Mouse (Mus musculus) myocyte (in vitro differentiated cells): ENCODE data around the gene Dctn1. TPM values are rescaled to one million over a fixed set of nuclear protein-coding genes. Genes with fewer than 3 reads are reported as not detected.

Experiments
- H3K27me3 ChIP-seq: one replicate; pipeline ENCODE4 v1.6.1; 2011; ENCODE audit not compliant: control insufficient read depth, insufficient read depth, insufficient read length
- H3K36me3 ChIP-seq: one replicate; pipeline ENCODE4 v1.6.1; 2011; ENCODE audit not compliant: control insufficient read depth, insufficient read depth
- H3K4me2 ChIP-seq: one replicate; pipeline ENCODE4 v1.6.1; 2011; ENCODE audit warnings: low read depth, control low read depth
- H3K4me3 ChIP-seq: one replicate; pipeline ENCODE4 v1.5.1; 2011; ENCODE audit warnings: mild to moderate bottlenecking, control low read depth, moderate library complexity
- H3K79me2 ChIP-seq: one replicate; pipeline ENCODE4 v1.6.1; 2011; ENCODE audit not compliant: control insufficient read depth, insufficient read depth
- H3ac ChIP-seq: one replicate; pipeline ENCODE4 v1.6.1; 2011; ENCODE audit not compliant: control insufficient read depth, insufficient read length
- CEBPB ChIP-seq: IDR thresholded peaks from 2 replicates; pipeline ENCODE4 v1.6.1; 2011; ENCODE audit warnings: mild to moderate bottlenecking, moderate library complexity; ENCODE audit not compliant: poor library complexity, insufficient read depth, severe bottlenecking
- E2F4 ChIP-seq: IDR thresholded peaks from one replicate; pipeline ENCODE4 v1.6.1; 2011; ENCODE audit warnings: mild to moderate bottlenecking, control low read depth, moderate library complexity; ENCODE audit not compliant: insufficient read depth
- MAX ChIP-seq: IDR thresholded peaks from one replicate; pipeline ENCODE4 v1.6.1; 2011; ENCODE audit warnings: low read depth, mild to moderate bottlenecking, control low read depth
- MYOD1 ChIP-seq, 3 experiments: IDR thresholded peaks; one replicate each; pipeline ENCODE4 v1.6.1; 2011; ENCODE audit warnings: control low read depth in 2 of 3, low read depth in 2 of 3, mild to moderate bottlenecking in 2 of 3, moderate library complexity in 1 of 3; ENCODE audit not compliant: insufficient read length in 2 of 3, control insufficient read depth in 1 of 3
- MYOG ChIP-seq, 3 experiments: IDR thresholded peaks; one replicate each; pipeline ENCODE4 v1.6.1; 2011; ENCODE audit warnings: control low read depth in 2 of 3, low read depth in 2 of 3, mild to moderate bottlenecking in 2 of 3; ENCODE audit not compliant: insufficient read length in 2 of 3, control insufficient read depth in 1 of 3, insufficient read depth in 1 of 3
- POLR2A ChIP-seq: IDR thresholded peaks from one replicate; pipeline ENCODE4 v1.6.1; 2011; ENCODE audit warnings: low read depth, mild to moderate bottlenecking, control low read depth, moderate library complexity; ENCODE audit not compliant: insufficient read length
- POLR2AphosphoS2 ChIP-seq: IDR thresholded peaks from one replicate; pipeline ENCODE4 v1.6.1; 2011; ENCODE audit warnings: low read depth, control low read depth; ENCODE audit not compliant: insufficient read length
- REST ChIP-seq: IDR thresholded peaks from one replicate; pipeline ENCODE4 v1.6.1; 2011; ENCODE audit warnings: mild to moderate bottlenecking, control low read depth, moderate library complexity; ENCODE audit not compliant: insufficient read depth, insufficient read length
- SRF ChIP-seq: IDR thresholded peaks from one replicate; pipeline ENCODE4 v1.6.1; 2011; ENCODE audit warnings: low read depth; ENCODE audit not compliant: control insufficient read depth, insufficient read length
- TCF12 ChIP-seq: IDR thresholded peaks from one replicate; pipeline ENCODE4 v1.6.1; 2011; ENCODE audit warnings: mild to moderate bottlenecking, control low read depth; ENCODE audit not compliant: poor library complexity, insufficient read depth, severe bottlenecking
- TCF3 ChIP-seq: IDR thresholded peaks from one replicate; pipeline ENCODE4 v1.6.1; 2011; ENCODE audit warnings: low read depth, control low read depth; ENCODE audit not compliant: insufficient read length
- USF1 ChIP-seq: IDR thresholded peaks from one replicate; pipeline ENCODE4 v1.6.1; 2011; ENCODE audit warnings: low read depth, mild to moderate bottlenecking, control low read depth, moderate library complexity
- polyA plus RNA-seq: library from polyadenylated mRNA; unstranded; fragments of >200 nt; fragmentation: generic; extraction: Trizol; gene quantifications from one replicate; pipeline ENCODE4 v1.2.1, GENCODE M21; 2012; ENCODE audit warnings: missing spikeins

Gene Dctn1
- polyA plus RNA-seq, 1 experiment, result 106 TPM

DNA sequence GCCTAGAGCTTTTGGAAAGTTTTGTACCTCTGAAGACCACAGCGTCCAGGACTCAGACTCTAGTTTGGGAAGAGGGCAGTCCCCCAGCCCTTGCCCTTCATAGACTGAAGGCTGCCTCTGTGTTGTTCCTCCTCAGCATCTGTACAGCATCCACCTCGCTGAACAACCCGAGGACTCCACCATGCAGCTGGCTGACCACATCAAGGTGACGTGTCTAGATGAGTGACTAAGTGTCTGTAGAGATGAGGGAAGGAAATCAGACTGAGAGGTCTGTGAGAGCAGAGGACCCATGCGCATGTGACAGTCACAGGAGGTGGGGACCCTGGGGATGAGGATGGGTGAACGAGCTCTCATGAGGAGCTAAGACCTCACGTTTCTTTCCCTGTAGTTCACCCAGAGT lies 27.9 kb downstream of the Dctn1 start:
- no peak for TF ChIP-seq SRF

DNA sequence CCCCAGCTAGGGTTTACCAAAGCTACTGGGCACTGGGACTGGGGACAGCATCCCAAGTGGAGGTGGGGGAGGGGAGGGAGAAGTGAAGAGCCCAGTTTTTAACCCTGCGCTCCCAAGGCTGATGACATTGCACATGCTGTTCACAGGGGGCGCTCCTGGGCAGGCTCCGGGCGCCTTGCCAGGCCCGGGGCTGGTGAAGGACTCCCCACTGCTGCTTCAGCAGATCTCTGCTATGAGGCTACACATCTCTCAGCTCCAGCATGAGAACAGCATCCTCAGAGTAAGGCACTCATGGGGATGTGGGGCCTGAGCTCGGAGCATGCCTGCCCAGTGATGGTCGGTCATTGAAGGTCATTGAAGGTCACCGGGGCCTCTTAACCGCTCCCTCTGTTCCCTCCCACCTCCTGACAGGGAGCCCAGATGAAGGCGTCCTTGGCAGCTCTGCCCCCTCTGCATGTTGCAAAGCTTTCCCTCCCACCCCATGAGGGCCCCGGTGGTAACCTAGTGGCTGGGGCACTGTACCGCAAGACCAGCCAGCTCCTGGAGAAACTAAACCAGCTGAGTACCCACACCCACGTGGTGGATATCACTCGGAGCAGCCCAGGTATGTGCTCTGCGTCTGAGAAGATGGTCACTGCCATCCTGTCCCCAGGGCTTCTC lies 31.8 kb downstream of the Dctn1 start:
- Histone ChIP-seq H3K79me2 (no peaks in the 10 kb centered on the region), H3K4me2 (no peak overlapping the region), H3K4me3 (no peak overlapping the region), H3K36me3 (peaks cover 7% of the 10 kb centered on the region), H3K27me3 (no peaks in the 10 kb centered on the region), H3ac (no peak overlapping the region)
- TF ChIP-seq MYOG (IDR thresholded peaks at IDR 0.05; ENCODE audit: control insufficient read depth in 1 of 3, insufficient read depth in 1 of 3, insufficient read length in 2 of 3, low read depth in 2 of 3) (no peak), POLR2A (no peak), POLR2AphosphoS2 (no peak), TCF3 (no peak), MYOD1 (IDR thresholded peaks at IDR 0.05; ENCODE audit: control insufficient read depth in 1 of 3, insufficient read length in 2 of 3, low read depth in 2 of 3) (no peak)

More for the DNA sequence above, 27.9 kb downstream of the Dctn1 start:
- Histone ChIP-seq H3ac (no peak overlapping the region), H3K36me3 (peaks cover 14% of the 10 kb centered on the region), H3K27me3 (no peaks in the 10 kb centered on the region), H3K4me2 (no peak overlapping the region), H3K79me2 (no peaks in the 10 kb centered on the region), H3K4me3 (no peak overlapping the region)

DNA sequence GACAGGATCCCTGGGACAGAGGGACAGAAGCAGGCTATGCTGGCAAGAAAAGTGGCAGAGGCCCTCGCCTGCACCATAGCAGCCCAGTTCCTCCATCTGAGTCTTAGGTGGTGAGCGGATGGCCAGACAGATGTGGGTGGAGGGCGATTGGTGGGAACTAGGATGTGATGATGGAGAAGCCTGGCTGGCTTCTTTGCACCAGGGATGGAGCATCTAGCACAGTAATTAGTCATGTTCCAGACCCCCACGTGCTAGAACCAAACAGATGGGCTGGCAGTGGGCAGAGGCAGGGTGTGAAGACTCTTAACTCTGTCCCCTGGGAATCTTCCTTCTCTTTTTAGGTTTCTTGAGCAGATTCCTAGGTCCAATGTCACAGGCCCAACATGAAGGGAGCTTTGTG lies 37.6 kb downstream of the Dctn1 start:
- Histone ChIP-seq H3K4me3 (no peak overlapping the region), H3K27me3 (no peaks in the 10 kb centered on the region), H3K36me3 (no peaks in the 10 kb centered on the region), H3ac (no peak overlapping the region), H3K4me2 (no peak overlapping the region), H3K79me2 (no peaks in the 10 kb centered on the region)
- TF ChIP-seq TCF3 (no peak), POLR2AphosphoS2 (peak; percentile 21), CEBPB (no peak)

DNA sequence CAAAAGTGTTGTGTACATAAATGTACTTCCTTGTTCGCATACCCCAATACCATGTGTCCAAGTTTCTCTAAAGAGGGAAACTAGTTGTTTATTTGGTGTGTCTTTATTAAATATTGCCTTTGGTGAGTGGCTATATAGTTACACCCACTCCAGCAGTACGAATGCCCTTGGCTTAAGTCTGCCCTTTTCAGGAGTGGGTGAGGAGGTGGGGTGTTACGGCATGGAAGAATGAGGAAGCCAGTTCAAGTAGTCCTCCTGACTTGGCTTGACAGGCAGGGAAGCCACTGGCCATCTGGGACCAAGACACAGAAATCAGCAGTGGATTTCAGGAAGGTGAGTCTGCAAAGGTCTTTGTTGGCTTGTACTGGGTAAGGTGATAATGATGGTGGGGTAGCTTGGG lies 40.1 kb downstream of the Dctn1 start:
- Histone ChIP-seq H3ac (no peak overlapping the region), H3K4me2 (no peak overlapping the region), H3K79me2 (no peaks in the 10 kb centered on the region), H3K36me3 (no peaks in the 10 kb centered on the region), H3K27me3 (peaks cover 9% of the 10 kb centered on the region), H3K4me3 (no peak overlapping the region)
- TF ChIP-seq MAX (no peak), POLR2A (no peak), USF1 (no peak), MYOD1 (IDR thresholded peaks at IDR 0.05; ENCODE audit: control insufficient read depth in 1 of 3, insufficient read length in 2 of 3, low read depth in 2 of 3) (no peak), POLR2AphosphoS2 (no peak), MYOG (IDR thresholded peaks at IDR 0.05; ENCODE audit: control insufficient read depth in 1 of 3, insufficient read depth in 1 of 3, insufficient read length in 2 of 3, low read depth in 2 of 3) (no peak), TCF3 (no peak), TCF12 (no peak), REST (no peak), CEBPB (no peak), SRF (no peak), E2F4 (no peak)

DNA sequence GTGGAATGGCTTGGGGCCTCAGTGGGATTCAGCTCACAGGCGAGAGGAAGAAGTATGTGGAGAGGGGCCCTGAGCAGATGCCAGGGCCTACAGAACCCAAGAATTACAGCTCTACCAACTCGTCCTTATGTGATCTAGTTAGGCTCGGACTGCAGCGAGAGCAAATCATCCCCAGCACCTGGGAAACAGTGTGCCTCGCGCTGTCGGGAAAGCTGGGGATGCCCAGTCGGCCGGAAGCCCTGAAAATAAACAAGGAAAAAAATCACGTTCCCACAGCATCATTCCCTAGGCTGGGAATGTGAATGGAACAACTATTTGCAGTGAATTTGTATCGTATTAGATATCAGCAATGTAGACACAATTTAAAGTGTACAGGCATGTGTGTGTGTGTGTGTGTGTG lies 40.6 kb downstream of the Dctn1 start:
- Histone ChIP-seq H3K4me3 (no peak overlapping the region), H3K4me2 (no peak overlapping the region), H3ac (no peak overlapping the region), H3K79me2 (no peaks in the 10 kb centered on the region), H3K36me3 (no peaks in the 10 kb centered on the region), H3K27me3 (peaks cover 9% of the 10 kb centered on the region)
- TF ChIP-seq USF1, result no peak
- TF ChIP-seq REST, result no peak
- no peak for TF ChIP-seq MYOG (IDR thresholded peaks at IDR 0.05; ENCODE audit: control insufficient read depth in 1 of 3, insufficient read depth in 1 of 3, insufficient read length in 2 of 3, low read depth in 2 of 3)
- TF ChIP-seq POLR2AphosphoS2, result no peak
- no peak for TF ChIP-seq SRF
- TF ChIP-seq TCF3, result no peak
- TF ChIP-seq CEBPB, result no peak

DNA sequence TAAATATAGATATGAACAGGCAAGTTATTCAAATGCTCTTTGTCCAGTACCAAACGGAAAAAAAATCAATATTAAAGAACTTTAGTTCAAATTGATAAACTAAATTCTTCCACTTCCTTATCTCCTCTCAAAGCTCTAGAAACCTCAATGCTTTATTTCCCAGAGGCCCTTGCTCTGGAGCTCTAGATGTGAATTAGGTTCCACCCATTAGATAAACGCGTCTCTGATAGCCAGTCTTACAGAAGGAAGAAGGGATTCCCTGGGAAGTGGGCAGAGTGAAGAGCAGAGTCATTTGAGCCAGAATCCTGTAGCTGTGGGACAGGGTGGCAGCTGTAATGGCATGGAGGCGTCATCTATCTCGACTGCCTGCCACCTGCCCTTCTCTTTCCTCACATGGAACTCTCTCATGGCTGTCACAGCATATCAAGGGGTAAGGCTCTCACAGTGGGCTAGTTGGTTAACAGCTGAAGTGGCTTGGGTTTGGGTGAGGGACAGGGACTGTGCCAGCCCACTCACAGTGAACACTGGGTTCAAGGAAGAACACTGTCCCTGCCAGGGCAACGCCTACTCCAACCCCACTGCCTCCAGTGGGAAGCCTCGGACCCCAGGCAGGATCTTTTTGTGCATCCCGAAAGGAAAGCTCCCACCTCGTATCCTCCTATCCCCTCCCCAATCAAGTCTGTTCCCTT lies 41.8 kb downstream of the Dctn1 start:
- H3K36me3 ChIP-seq, result no peaks in the 10 kb centered on the region
- peak overlapping the region; percentile 1 for H3K4me2 ChIP-seq
- no peak for TF ChIP-seq POLR2AphosphoS2
- peak; percentile 1 to 71 (median 55) for TF ChIP-seq MYOD1 (IDR thresholded peaks at IDR 0.05; ENCODE audit: control insufficient read depth in 1 of 3, insufficient read length in 2 of 3, low read depth in 2 of 3)
- peak in 2 of 3 experiments; percentile 5 to 54 for TF ChIP-seq MYOG (IDR thresholded peaks at IDR 0.05; ENCODE audit: control insufficient read depth in 1 of 3, insufficient read depth in 1 of 3, insufficient read length in 2 of 3, low read depth in 2 of 3)
- peaks cover 9% of the 10 kb centered on the region for H3K27me3 ChIP-seq
- no peak overlapping the region for H3ac ChIP-seq
- H3K79me2 ChIP-seq, result no peaks in the 10 kb centered on the region
- no peak overlapping the region for H3K4me3 ChIP-seq
